Mouse (Mus musculus): Measurements from ENCODE around the gene Uxt. TPM values are rescaled to one million over a fixed set of nuclear protein-coding genes. Genes with fewer than 3 reads are reported as not detected.
A peak's percentile ranks its signal among the peaks of the same experiment; 100 is the strongest.

Gene Uxt
- polyA plus RNA-seq, 1 experiment from 2014 or later, result 54.2 TPM

- no peak overlapping the region for H3K27ac ChIP-seq
These were observed 41.5 kb downstream of the Uxt start for GRCm38 (mm10) chrX:20920249-20920843.

GRCm38 (mm10) chrX:20915075-20915474 is 46.7 kb downstream of the Uxt start:
- no peak for ATAC-seq (ENCODE audit: low FRiP score, low read depth)
- Histone ChIP-seq H3K9ac (no peak overlapping the region), H3K4me1 (no peaks in the 10 kb centered on the region), H3K36me3 (no peaks in the 10 kb centered on the region), H3K9me3 (no peaks in the 10 kb centered on the region), H3K27ac (no peak overlapping the region), H3K4me2 (replicated peaks) (no peak overlapping the region), H3K27me3 (replicated peaks) (no peaks in the 10 kb centered on the region), H3K4me3 (no peak overlapping the region)

More at GRCm38 (mm10) chrX:20920249-20920843, 41.5 kb downstream of the Uxt start:
- H3K9me3 ChIP-seq, result no peaks in the 10 kb centered on the region
- no peaks in the 10 kb centered on the region for H3K27me3 ChIP-seq (replicated peaks)
- no peaks in the 10 kb centered on the region for H3K36me3 ChIP-seq
- peak overlapping the region; percentile 49 for H3K4me3 ChIP-seq
- ATAC-seq (ENCODE audit: low FRiP score, low read depth), result peak; percentile 79
- peak overlapping the region; percentile 64 for H3K4me2 ChIP-seq (replicated peaks)
- H3K4me1 ChIP-seq, result no peaks in the 10 kb centered on the region
- WGBS, result 14% methylated on average over 49 of the region's 49 CpGs
- H3K9ac ChIP-seq, result peak overlapping the region; percentile 45; the same call in 1 of the 2 replicates

GRCm38 (mm10) chrX:20913726-20914125 is 48.1 kb downstream of the Uxt start:
- no peaks in the 10 kb centered on the region for H3K4me1 ChIP-seq
- H3K36me3 ChIP-seq, result no peaks in the 10 kb centered on the region
- H3K4me3 ChIP-seq, result no peak overlapping the region
- no peak for ATAC-seq (ENCODE audit: low FRiP score, low read depth)
- no peaks in the 10 kb centered on the region for H3K27me3 ChIP-seq (replicated peaks)
- no peak overlapping the region for H3K4me2 ChIP-seq (replicated peaks)
- no peak overlapping the region for H3K27ac ChIP-seq
- no peak overlapping the region for H3K9ac ChIP-seq
- WGBS, result 84% methylated on average over 6 of the region's 6 CpGs
- no peaks in the 10 kb centered on the region for H3K9me3 ChIP-seq

- H3K27ac ChIP-seq, result no peak overlapping the region
- H3K4me2 ChIP-seq (replicated peaks), result no peak overlapping the region
- ATAC-seq (ENCODE audit: low FRiP score, low read depth), result no peak
- no peaks in the 10 kb centered on the region for H3K4me1 ChIP-seq
- 27% methylated on average over 3 of the region's 3 CpGs for WGBS
- no peak overlapping the region for H3K4me3 ChIP-seq
- no peaks in the 10 kb centered on the region for H3K36me3 ChIP-seq
- H3K9me3 ChIP-seq, result no peaks in the 10 kb centered on the region
- no peak overlapping the region for H3K9ac ChIP-seq
- no peaks in the 10 kb centered on the region for H3K27me3 ChIP-seq (replicated peaks)
These were observed 51.7 kb downstream of the Uxt start for GRCm38 (mm10) chrX:20910074-20910473.

Other genes with a start within 250 kb of the Uxt start
- 172 and 181 TPM in 2 replicates for gene Araf, start 164.2 kb downstream of the Uxt start, polyA plus RNA-seq (2016; fragmentation: Nextera tagmentation; extraction: Ambion mirVana)
- 6.1 and 7.8 TPM in 2 replicates for gene Timp1, start 91.9 kb downstream of the Uxt start, polyA plus RNA-seq (2016; fragmentation: Nextera tagmentation; extraction: Ambion mirVana)
- gene Syn1, start 41.0 kb downstream of the Uxt start, polyA plus RNA-seq (2016; fragmentation: Nextera tagmentation; extraction: Ambion mirVana), result 22.7 and 34.1 TPM in 2 replicates
- gene Cfp, start 30.5 kb downstream of the Uxt start, polyA plus RNA-seq (2016; fragmentation: Nextera tagmentation; extraction: Ambion mirVana), result 3.3 and 5.8 TPM in 2 replicates
- gene Elk1, start 11.4 kb downstream of the Uxt start, polyA plus RNA-seq (2016; fragmentation: Nextera tagmentation; extraction: Ambion mirVana), result 15.0 and 15.9 TPM in 2 replicates
- gene Zfp182, start 100.3 kb upstream of the Uxt start, polyA plus RNA-seq (2016; fragmentation: Nextera tagmentation; extraction: Ambion mirVana), result 7.4 and 8.2 TPM in 2 replicates
- not detected in 2 replicates for gene Spaca5, start 106.4 kb upstream of the Uxt start, polyA plus RNA-seq (2016; fragmentation: Nextera tagmentation; extraction: Ambion mirVana)
- 2.8 and 3.1 TPM in 2 replicates for gene Zfp300, start 127.5 kb upstream of the Uxt start, polyA plus RNA-seq (2016; fragmentation: Nextera tagmentation; extraction: Ambion mirVana)
- gene Ssxa1, start 153.8 kb upstream of the Uxt start, polyA plus RNA-seq (2016; fragmentation: Nextera tagmentation; extraction: Ambion mirVana), result not detected in 2 replicates
- gene Gm21876, start 213.6 kb upstream of the Uxt start, polyA plus RNA-seq (2016; fragmentation: Nextera tagmentation; extraction: Ambion mirVana), result not detected in 2 replicates

Data from neural tube, embryonic 12.5 days (tissue).